Mouse (Mus musculus) E14TG2a.4 (cell line): ENCODE results near the gene Cacna2d4.

Experiments used
- CTCF ChIP-seq: conservative IDR thresholded peaks from 2 replicates; pipeline ENCODE4 v1.5.1; 2014; ENCODE audit warnings: low read length
- NANOG ChIP-seq: IDR thresholded peaks from 2 replicates; pipeline ENCODE4 v1.6.1; 2014; ENCODE audit warnings: borderline replicate concordance, low read length, mixed read lengths

DNA sequence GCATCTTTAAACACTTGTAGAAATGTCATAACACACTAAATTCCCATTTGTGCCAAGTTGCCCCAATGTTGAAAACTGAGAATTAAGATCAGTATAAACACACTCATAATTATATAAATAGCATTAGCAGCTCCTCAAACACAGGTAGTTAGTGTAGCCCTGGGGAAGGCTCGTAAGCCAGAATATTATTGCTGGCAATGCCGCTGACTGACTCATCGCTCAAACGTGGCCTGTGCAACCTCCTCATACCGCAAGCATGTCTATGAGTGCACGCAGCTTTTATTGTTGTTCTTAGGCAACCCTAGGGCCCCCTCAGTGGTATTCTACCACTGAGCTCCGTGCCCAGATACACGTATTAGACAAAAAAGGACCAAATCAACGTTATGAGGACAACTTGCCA lies 156.5 kb downstream of the Cacna2d4 start:
- no peak for TF ChIP-seq CTCF
- no peak for TF ChIP-seq NANOG
